Mouse (Mus musculus): ENCODE data around the gene Adam8.

Gene Adam8

DNA sequence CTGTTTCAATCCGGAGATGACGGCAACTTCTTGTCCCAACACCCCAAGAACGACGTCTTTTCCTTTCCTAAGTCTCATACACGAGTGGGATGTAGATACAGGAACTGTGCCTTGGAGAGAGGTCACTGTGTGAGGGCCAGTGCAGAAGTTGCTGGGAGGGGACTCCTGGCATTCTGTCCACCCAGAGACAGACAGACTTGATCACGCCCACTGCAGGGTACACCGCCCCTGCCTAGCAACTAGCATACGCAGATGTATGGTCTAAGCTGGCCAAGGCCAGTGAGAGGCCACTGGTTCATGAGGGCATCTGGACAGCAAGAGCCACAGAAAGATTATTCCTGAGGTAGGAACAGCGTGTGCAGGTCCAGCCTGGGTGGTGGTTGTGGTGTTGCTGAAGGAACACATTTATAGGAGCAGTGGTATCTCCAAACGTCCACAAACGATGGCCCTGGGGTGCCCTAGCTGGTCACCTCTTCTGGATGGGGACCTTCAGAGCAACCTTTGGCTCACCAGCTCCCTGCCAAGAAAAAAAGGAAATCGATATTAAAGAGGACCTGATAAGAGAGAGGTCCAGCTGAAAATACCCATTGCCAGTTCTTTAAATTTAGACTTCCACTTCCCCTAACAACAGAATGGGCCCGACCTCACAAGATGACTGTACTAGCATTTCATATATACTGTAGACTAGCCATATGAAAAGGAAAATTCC, 13.2 kb downstream of the Adam8 start:
- in situ Hi-C loops (cut with MboI, MseI) = no loop called here

GRCm38 (mm10) chr7:139978278-139978892, 14.0 kb downstream of the Adam8 start, which contains the start of gene 6430531B16Rik:
Gene 6430531B16Rik, minus strand, starts transcription at chr7:139978755.
- in situ Hi-C loops (cut with MboI, MseI) = no loop called here

GRCm38 (mm10) chr7:139975471-139975870, 16.9 kb downstream of the Adam8 start:
- in situ Hi-C loops (cut with MboI, MseI) = no loop called here

- in situ Hi-C loops (cut with MboI, MseI) = no loop called here
Observed at GRCm38 (mm10) chr7:139974307-139974706, 18.1 kb downstream of the Adam8 start.

DNA sequence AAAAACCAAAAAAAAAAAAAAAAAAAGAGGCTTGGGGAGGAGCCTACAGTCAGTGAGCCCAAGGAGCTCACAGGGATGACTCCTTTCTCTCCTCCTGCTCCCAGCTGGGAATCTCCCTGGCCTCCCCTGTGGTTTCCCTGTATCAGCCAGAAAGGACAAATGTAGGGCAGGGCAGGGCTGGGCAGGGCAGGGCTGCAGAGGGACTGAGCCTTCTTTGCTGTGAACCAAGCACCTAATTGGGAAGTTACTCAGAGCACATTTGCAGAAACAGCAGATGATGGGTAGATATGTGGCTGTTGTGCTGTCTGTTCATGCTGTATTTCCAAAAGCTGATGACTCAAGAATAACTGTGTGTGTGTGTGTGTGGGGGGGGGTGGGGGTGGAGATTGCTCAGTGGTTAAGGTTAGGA, 19.4 kb downstream of the Adam8 start:
- in situ Hi-C loops (cut with MboI, MseI) = no loop called here

DNA sequence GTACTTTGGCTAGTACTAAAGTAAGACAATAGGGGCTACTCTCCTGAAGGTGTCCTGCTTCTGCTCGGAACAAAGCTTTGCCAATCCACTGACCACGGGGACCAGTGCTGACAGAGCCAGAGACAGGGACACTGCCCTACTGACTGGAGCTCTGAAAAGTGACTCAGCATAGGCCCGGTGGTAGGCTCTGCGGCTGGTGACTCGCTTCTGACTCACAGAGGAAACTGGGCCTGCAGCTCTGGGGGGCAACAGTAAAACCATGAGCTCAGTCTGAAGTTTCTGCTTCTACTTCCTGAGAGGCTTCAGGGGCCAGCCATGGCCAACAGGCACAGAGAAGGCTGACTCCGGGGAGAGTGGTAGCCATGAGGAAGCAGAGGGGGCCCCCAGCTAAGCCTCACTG, 20.9 kb downstream of the Adam8 start:
- in situ Hi-C loops (cut with MboI, MseI) = no loop called here

GRCm38 (mm10) chr7:139970979-139971378, 21.4 kb downstream of the Adam8 start:
- in situ Hi-C loops (cut with MboI, MseI) = no loop called here

- in situ Hi-C loops (cut with MboI, MseI) = no loop called here
Observed at GRCm38 (mm10) chr7:139970216-139970919, 22.0 kb downstream of the Adam8 start.

GRCm38 (mm10) chr7:139969348-139970130, 22.8 kb downstream of the Adam8 start:
- in situ Hi-C loops (cut with MboI, MseI) = no loop called here

- in situ Hi-C loops (cut with MboI, MseI) = no loop called here
Observed at GRCm38 (mm10) chr7:139968428-139968827, 23.9 kb downstream of the Adam8 start.

- in situ Hi-C loops (cut with MboI, MseI) = no loop called here
Observed at GRCm38 (mm10) chr7:139967175-139967574, 25.2 kb downstream of the Adam8 start.

- in situ Hi-C loops (cut with MboI, MseI) = loop anchor here (5.0 kb wide), 1 partner anchor 108 kb away; no protein-coding TSS in a partner anchor
Observed at GRCm38 (mm10) chr7:139963814-139964213, 28.5 kb downstream of the Adam8 start.

DNA sequence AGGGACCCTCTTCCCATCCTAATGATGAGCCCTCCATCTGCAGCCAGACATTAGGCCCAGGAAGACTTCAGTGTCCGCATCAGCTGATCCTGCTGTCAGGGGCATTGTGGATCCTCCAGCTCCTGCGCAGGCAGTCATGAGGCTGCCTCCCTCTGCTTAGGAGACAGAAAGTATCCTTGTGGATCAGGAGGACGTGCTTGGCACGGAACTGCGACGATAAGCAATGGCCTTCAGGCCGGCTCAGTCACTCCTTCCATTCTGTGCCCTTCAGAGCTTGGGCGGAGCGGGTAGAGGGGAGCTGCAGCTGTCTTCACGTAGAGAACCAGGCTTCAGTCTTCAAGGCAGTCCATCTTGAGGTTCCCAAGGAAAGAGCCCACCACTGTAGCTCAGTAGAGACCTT, 31.2 kb downstream of the Adam8 start:
- in situ Hi-C loops (cut with MboI, MseI) = loop anchor here (5.0 kb wide), 1 partner anchor 111 kb away; no protein-coding TSS in a partner anchor

DNA sequence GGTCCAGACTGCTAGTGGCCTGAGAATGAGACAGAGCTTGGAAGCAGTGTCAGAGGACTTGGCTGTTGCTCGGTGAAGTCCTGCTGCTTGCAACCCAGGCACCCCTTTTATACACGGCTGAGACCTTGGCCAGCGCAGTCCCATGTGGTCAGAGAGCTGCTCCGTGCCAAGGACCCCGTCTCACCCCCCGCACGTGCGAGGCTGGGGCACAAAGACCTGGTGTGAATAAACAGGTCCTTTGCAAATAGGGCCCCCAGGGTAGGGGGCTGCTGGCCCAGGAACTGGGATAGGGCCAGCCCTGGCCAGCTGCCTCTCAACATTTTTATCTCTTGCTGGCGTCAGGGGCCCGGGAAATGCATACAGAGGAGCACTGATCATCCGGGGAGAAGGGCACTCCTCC, 34.4 kb downstream of the Adam8 start:
- in situ Hi-C loops (cut with MboI, MseI) = no loop called here

DNA sequence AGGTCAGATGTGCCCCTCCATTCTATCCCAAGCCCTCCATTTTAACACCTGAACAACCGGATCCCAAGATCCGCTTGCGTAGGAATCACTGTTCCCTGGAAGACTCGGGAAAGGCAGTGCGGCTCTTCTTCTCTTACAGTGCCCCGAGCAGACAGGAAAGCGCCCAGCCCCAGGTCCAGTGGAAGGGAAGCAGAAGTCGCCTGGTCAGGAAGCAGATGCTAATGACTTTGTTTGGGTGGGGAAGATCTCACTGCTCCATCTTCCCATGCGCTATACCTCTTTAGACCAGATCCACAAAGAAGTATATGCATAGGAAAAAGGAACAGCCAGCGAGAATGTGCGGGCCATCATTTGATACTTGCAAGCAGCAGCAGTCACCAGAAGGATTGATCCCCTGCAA, 34.9 kb downstream of the Adam8 start:
- in situ Hi-C loops (cut with MboI, MseI) = no loop called here

DNA sequence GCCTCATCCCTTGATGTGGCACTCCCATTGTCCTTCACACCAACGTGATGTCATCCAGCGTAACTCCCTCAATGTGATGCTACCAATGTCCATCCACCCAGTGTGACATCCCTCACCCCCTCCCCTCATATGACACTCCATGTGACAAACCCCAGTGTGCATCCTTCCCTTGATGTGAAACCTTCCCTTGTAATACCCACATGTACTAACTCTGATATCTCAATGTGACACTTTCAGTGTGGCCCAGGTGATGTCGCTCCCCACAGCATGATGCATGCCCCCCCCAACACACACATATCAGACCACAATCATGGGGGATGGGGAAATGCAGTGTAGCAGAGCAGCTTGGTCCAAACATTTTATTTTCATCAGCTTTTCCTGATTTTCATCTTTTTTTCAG, 35.7 kb downstream of the Adam8 start:
- in situ Hi-C loops (cut with MboI, MseI) = no loop called here

DNA sequence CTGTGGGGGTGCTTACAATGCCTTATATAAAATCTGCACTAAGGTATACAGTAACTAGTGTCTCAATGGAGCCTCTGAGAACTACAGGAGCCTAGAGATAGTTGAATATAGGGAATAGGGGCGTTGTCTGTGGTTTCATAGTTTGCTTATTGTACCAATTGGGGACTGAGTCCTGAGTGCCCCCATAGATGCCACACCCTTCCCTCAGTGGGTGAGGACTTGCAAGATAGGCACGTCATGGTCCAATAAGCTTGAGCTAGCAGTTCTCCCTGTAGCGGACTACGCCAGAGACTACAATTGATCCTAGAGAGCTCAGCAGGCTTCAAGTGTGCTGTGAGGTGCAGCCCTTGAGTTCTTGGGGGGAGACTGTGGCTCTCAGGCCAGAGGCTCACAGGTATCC, 36.9 kb downstream of the Adam8 start:
- in situ Hi-C loops (cut with MboI, MseI) = no loop called here

- in situ Hi-C loops (cut with MboI, MseI) = loop anchor here (5.0 kb wide), 1 partner anchor 35 kb away; no protein-coding TSS in a partner anchor
Observed at GRCm38 (mm10) chr7:139951991-139952633, 40.2 kb downstream of the Adam8 start.

- in situ Hi-C loops (cut with MboI, MseI) = loop anchor here (5.0 kb wide), 1 partner anchor 34 kb away; no protein-coding TSS in a partner anchor
Observed at GRCm38 (mm10) chr7:139951079-139951478, 41.3 kb downstream of the Adam8 start.

GRCm38 (mm10) chr7:139950283-139950971, 41.9 kb downstream of the Adam8 start:
- in situ Hi-C loops (cut with MboI, MseI) = loop anchor here (5.0 kb wide), 1 partner anchor 33 kb away; no protein-coding TSS in a partner anchor

All from T-helper 2 cell (primary cell).